Mouse (Mus musculus) midbrain, embryonic 16.5 days (tissue): Measurements from ENCODE around the gene Vezt. TPM values are rescaled to one million over a fixed set of nuclear protein-coding genes. Genes with fewer than 3 reads are reported as not detected.
A peak's percentile ranks its signal among the peaks of the same experiment; 100 is the strongest.

Source experiments
- ATAC-seq: fragments of 200-750 bp; cut with Nextera tagmentation; 2 replicates; pipeline ENCODE4 v1.8.0; 2017; ENCODE audit warnings: moderate TSS enrichment
- H3K27ac ChIP-seq: fragments of 300-500 bp; sonication (generic); 2 replicates; pipeline ENCODE4 v1.5.1; 2014; ENCODE audit warnings: mild to moderate bottlenecking, low read length, mixed read lengths
- H3K27me3 ChIP-seq: fragments of 300-500 bp; sonication (generic); 2 replicates; pipeline ENCODE4 v1.6.1; 2014; ENCODE audit warnings: low read depth, low read length, mixed read lengths; ENCODE audit not compliant: control insufficient read depth, insufficient read depth
- H3K36me3 ChIP-seq: fragments of 300-500 bp; sonication (generic); 2 replicates; pipeline ENCODE4 v1.6.1; 2014; ENCODE audit warnings: mild to moderate bottlenecking, low read length, moderate library complexity, mixed read lengths; ENCODE audit not compliant: control insufficient read depth, insufficient read depth
- H3K4me1 ChIP-seq: fragments of 300-500 bp; sonication (generic); 2 replicates; pipeline ENCODE4 v1.6.1; 2014; ENCODE audit warnings: mild to moderate bottlenecking, low read length, mixed read lengths; ENCODE audit not compliant: control insufficient read depth, insufficient read depth
- H3K4me2 ChIP-seq: fragments of 300-500 bp; sonication (generic); 2 replicates; pipeline ENCODE4 v1.6.1; 2014; ENCODE audit warnings: mild to moderate bottlenecking, low read length, mixed read lengths
- H3K4me3 ChIP-seq: fragments of 300-500 bp; sonication (generic); 2 replicates; pipeline ENCODE4 v1.5.1; 2014; ENCODE audit warnings: low read depth, mild to moderate bottlenecking, low read length, moderate library complexity, mixed read lengths
- H3K9ac ChIP-seq: fragments of 300-500 bp; sonication (generic); 2 replicates; pipeline ENCODE4 v1.6.1; 2014; ENCODE audit warnings: low read depth, low read length, mixed read lengths
- H3K9me3 ChIP-seq: fragments of 300-500 bp; sonication (generic); replicated peaks from 2 replicates; pipeline ENCODE4 v1.6.1; 2014; ENCODE audit warnings: mild to moderate bottlenecking, low read length, mixed read lengths; ENCODE audit not compliant: control insufficient read depth, poor library complexity, severe bottlenecking
- WGBS: fragments of 180-500 bp; shearing (Covaris S2); extraction: QIAGEN DNeasy Blood & Tissue Kit; methylation state at CpG from one replicate; pipeline ENCODE4 v1.1.7; 2014; 5-methylcytosine and 5-hydroxymethylcytosine counted together
- polyA plus RNA-seq: library from polyadenylated mRNA; unstranded; fragments of >200 nt; fragmentation: Nextera tagmentation; extraction: Ambion mirVana; gene quantifications from 2 replicates; pipeline ENCODE4 v1.2.1, GENCODE M21; 2015

The Vezt gene
- polyA plus RNA-seq, 1 experiment from 2014 or later = 59.4 TPM

DNA sequence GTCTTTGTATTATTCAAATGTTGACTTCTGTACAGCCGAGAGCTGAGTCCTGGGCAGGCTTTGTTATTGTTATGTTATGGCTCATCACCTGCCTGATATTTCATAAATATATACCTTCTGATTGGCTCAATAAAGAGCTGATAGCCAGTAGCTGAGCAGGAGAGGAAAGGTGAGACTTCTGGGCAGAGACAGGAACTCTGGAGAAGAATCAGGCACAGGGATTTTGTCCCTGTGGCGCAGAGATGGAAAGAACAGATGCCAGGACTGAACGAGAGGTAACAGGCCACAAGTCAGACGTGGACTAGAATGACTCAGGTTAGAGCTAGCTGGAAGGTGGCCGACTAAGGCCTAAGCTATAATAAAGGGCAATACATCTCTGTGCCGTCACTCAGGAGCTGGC is 7.1 kb downstream of the Vezt start:
- H3K4me1 ChIP-seq = peaks cover 20% of the 10 kb centered on the region
- no peaks in the 10 kb centered on the region for H3K27me3 ChIP-seq
- no peak overlapping the region for H3K27ac ChIP-seq
- H3K36me3 ChIP-seq = peaks cover 7% of the 10 kb centered on the region; the same call in 1 of the 2 replicates
- H3K4me3 ChIP-seq = no peak overlapping the region
- no peaks in the 10 kb centered on the region for H3K9me3 ChIP-seq
- WGBS = 84% methylated on average over 6 of the region's 6 CpGs
- ATAC-seq = no peak
- no peak overlapping the region for H3K4me2 ChIP-seq
- H3K9ac ChIP-seq = no peak overlapping the region

DNA sequence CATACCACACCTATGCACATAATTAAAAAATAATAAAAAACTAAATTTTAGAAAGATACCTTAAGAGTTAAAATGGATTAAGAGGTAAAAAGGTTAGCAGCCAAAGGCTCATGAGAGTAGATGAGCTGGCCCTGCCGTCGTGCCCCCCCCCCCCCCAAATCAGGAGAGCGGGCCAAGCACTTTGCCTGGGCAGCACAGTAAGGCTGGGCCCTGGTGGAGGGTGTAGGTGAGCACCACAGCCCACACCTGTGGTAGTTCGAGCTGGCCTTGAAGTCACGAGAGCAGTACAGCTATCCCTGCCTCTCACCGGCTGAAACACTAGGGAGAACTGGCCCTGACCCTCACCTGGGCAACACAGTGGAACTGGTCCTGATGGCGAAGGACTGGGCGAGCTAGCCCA is 10.5 kb downstream of the Vezt start:
- no peaks in the 10 kb centered on the region for H3K27me3 ChIP-seq
- no peak overlapping the region for H3K9ac ChIP-seq
- ATAC-seq = peak; percentile 45; the same call in 1 of the 2 replicates
- peaks cover 7% of the 10 kb centered on the region; the same call in 1 of the 2 replicates for H3K36me3 ChIP-seq
- H3K27ac ChIP-seq = no peak overlapping the region
- H3K4me3 ChIP-seq = no peak overlapping the region
- H3K4me1 ChIP-seq = no peaks in the 10 kb centered on the region
- 98% methylated on average over 8 of the region's 8 CpGs for WGBS
- H3K4me2 ChIP-seq = no peak overlapping the region
- H3K9me3 ChIP-seq = no peaks in the 10 kb centered on the region

DNA sequence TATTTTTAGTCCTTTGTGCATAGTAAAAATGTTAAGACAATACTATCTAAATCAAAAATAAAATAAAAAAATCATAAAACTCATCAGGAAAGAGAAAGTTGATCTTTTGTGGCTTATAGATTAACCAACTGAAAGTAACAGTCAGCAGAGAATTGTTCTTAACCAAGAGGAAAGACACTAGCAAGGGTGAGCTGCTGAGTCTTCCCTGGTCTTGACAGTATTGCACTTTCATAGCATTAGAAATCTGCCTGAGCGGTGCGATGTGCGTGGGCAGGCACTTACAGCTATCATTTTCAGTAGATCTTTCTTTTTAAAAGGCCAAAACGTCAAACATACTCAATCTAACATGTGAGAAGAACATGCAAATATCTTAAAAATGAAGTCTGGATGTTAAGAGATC is 14.6 kb downstream of the Vezt start:
- Histone ChIP-seq H3K9me3 (no peaks in the 10 kb centered on the region), H3K4me1 (no peaks in the 10 kb centered on the region), H3K9ac (no peak overlapping the region), H3K4me2 (no peak overlapping the region), H3K36me3 (0 out of 2 replicates have a peak, but pooled peaks cover 2% of the 10 kb centered on the region), H3K4me3 (no peak overlapping the region), H3K27ac (no peak overlapping the region), H3K27me3 (no peaks in the 10 kb centered on the region)
- no peak for ATAC-seq
- WGBS = 90% methylated on average over 4 of the region's 4 CpGs

DNA sequence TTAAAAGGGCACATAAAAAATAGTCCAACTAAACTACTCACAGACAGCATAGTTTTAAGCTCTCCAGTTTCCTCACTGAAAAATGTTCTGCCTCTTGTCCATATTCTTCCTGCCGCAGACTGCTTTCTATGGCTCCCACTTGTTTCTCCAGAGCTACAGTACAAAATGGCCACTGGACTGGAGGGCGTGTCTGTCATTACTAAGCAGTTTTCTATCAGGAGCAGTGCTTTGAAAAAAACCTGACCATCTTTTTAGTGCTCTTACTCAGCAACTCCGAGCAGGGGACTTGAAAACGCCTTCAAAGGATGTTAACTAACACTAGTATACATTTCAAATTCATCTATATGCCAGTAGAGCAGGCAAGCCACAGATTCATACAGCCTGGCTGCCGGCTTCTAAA is 15.0 kb downstream of the Vezt start:
- Histone ChIP-seq H3K4me1 (no peaks in the 10 kb centered on the region), H3K36me3 (0 out of 2 replicates have a peak, but pooled peaks cover 2% of the 10 kb centered on the region), H3K9ac (no peak overlapping the region), H3K4me2 (no peak overlapping the region), H3K9me3 (no peaks in the 10 kb centered on the region), H3K27ac (no peak overlapping the region), H3K4me3 (no peak overlapping the region), H3K27me3 (no peaks in the 10 kb centered on the region)
- no peak for ATAC-seq
- WGBS = 79% methylated on average over 5 of the region's 5 CpGs

DNA sequence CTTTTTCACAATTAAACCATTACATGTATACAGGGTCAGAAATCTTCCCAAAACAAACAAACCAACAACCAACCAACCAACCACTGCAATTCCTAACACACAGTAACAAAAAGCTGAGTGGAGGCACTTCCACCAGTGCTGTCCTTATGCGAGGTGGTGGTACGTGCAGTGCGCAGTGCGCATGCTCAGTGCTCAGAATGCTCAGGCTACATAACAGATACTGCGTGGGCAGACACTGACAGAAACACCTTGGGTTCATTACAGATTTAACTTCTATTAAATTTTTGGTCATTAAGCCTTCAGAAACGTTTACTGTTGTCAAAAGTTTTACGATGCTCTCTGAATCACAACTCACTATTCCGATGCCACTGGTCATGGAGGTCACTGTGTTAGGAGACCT is 18.2 kb downstream of the Vezt start:
- WGBS = 92% methylated on average over 8 of the region's 8 CpGs
- ATAC-seq = no peak
- H3K9me3 ChIP-seq = no peaks in the 10 kb centered on the region
- no peaks in the 10 kb centered on the region for H3K36me3 ChIP-seq
- H3K27ac ChIP-seq = no peak overlapping the region
- no peaks in the 10 kb centered on the region for H3K27me3 ChIP-seq
- no peak overlapping the region for H3K4me3 ChIP-seq
- no peaks in the 10 kb centered on the region; the same call in 1 of the 2 replicates for H3K4me1 ChIP-seq
- H3K4me2 ChIP-seq = no peak overlapping the region
- no peak overlapping the region for H3K9ac ChIP-seq

DNA sequence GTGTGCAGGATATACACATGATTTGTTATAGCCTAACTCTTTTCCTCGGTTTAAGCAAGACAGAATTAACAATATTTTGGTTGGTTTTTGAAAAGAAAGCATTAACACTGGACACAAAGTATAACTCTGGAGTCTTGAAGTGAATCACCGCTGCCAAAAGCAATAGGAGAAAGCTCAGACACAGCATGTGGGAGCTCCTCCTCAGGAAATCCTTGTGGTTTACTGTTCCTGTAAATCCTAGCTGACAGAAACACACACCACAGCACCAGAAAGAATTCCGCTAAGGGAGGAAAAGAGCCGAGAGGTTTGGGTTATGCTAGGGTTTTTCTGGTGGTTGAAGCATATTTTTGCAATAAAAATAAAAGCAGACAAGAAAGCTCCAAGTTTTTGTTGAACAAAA is 21.4 kb downstream of the Vezt start:
- Histone ChIP-seq H3K27me3 (no peaks in the 10 kb centered on the region), H3K9me3 (no peaks in the 10 kb centered on the region), H3K4me2 (no peak overlapping the region), H3K9ac (no peak overlapping the region), H3K27ac (no peak overlapping the region), H3K36me3 (no peaks in the 10 kb centered on the region), H3K4me3 (no peak overlapping the region), H3K4me1 (no peaks in the 10 kb centered on the region; the same call in 1 of the 2 replicates)
- ATAC-seq = no peak
- 78% methylated on average over 4 of the region's 4 CpGs for WGBS

DNA sequence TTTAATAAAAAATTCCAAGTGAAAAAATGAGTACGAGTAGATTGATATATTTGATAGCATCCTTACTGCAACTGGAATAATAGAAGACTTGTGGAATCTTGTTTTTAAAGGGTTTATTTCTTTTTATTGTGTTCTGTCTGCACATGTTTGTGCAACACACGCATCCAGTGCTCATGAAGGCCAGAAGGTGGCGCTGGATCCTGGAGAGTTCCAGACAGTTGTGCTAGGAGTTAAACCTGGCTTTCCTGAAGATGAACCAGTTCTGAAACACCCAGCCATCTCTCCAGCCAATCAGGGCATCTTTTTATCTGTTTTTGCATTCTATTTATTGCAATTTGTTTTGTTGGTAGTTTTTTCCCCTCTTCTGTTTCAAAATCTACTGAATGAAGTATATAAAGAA is 22.4 kb downstream of the Vezt start:
- no peaks in the 10 kb centered on the region; the same call in 1 of the 2 replicates for H3K4me1 ChIP-seq
- H3K4me3 ChIP-seq = no peak overlapping the region
- H3K4me2 ChIP-seq = no peak overlapping the region
- 55% methylated on average over 3 of the region's 3 CpGs for WGBS
- H3K36me3 ChIP-seq = no peaks in the 10 kb centered on the region
- no peak for ATAC-seq
- no peaks in the 10 kb centered on the region for H3K27me3 ChIP-seq
- H3K9ac ChIP-seq = no peak overlapping the region
- H3K9me3 ChIP-seq = no peaks in the 10 kb centered on the region
- H3K27ac ChIP-seq = no peak overlapping the region

DNA sequence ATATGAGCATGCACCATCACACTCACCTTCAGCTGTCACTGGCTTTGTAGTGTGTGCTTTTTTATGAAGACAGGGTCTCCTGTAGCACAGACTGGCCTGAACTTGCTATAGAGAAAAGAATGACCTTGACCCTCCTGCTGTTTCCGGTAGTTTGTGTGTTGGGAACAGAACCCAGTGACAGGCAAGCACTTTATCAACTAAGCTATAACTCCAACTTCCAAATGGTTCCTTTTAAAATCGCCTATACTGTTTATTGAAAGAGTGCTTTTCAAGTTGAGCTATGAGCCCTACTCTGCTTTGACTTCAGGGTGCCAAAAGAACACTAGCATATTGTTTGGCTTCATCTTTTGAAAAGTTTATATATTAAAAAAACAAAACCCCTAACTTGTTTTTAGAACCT is 24.6 kb downstream of the Vezt start:
- Histone ChIP-seq H3K4me2 (no peak overlapping the region), H3K9me3 (no peaks in the 10 kb centered on the region), H3K36me3 (no peaks in the 10 kb centered on the region), H3K4me1 (no peaks in the 10 kb centered on the region; the same call in 1 of the 2 replicates), H3K4me3 (no peak overlapping the region), H3K27ac (no peak overlapping the region), H3K9ac (no peak overlapping the region), H3K27me3 (no peaks in the 10 kb centered on the region)
- no peak for ATAC-seq
- 82% methylated on average over 2 of the region's 2 CpGs for WGBS

DNA sequence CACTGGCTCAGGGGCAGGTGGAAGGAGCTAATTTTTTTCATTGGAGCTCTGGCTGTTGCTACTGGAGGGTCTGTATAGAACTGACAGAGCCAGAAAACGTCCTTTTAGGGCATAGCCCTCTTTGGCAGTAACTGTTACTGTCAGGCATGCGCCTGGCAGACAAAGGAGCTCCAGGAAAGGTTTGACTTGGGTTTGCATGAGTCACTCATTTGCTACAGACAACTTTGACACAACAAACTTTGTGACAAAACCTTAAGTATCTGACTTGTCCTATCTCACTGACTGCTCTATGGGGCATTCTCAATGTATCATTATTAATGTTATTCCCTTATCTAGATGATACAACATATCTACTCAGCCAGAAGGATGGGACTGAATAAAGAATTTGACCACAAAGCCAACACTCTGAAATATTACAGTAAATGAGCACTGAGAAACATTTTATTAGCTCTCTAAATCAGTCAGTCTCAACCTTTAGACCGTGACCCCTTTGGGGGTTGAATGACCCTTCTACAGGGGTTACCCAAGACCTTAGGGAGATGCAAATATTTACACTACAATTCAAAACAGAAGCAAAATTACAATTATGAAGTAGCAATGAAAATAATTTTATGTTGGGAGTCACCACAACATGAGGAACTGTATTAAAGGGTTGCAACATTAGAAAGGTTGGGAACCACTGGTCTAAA is 25.5 kb downstream of the Vezt start:
- 85% methylated on average over 3 of the region's 3 CpGs for WGBS

More for the DNA sequence above, 25.5 kb downstream of the Vezt start:
- no peaks in the 10 kb centered on the region for H3K9me3 ChIP-seq
- no peak overlapping the region for H3K4me2 ChIP-seq
- H3K36me3 ChIP-seq = no peaks in the 10 kb centered on the region
- no peaks in the 10 kb centered on the region for H3K27me3 ChIP-seq
- no peak overlapping the region for H3K27ac ChIP-seq
- no peak overlapping the region for H3K4me3 ChIP-seq
- H3K4me1 ChIP-seq = no peaks in the 10 kb centered on the region; the same call in 1 of the 2 replicates
- no peak overlapping the region for H3K9ac ChIP-seq
- no peak for ATAC-seq
